ENCODE assay signal across 18 mouse cellular contexts in genomic region chrX:77219355-77219754, GRCm38 (mm10).
DNase-seq lines count a peak whose midpoint lies in the region; ATAC-seq and TF ChIP-seq lines count a peak whose summit lies in the region.
"Had no signal": no experiment of that assay in that cellular context is flagged by ENCODE, and none has a peak within 500 bp of the region (broad histone marks: within the 10 kb centered on the region; RNA-seq: fewer than 3 reads in every experiment).

No protein-coding gene starts in this region.

- ATAC-seq in hindbrain, postnatal 0 days = no peak
- ATAC-seq: intestine, embryonic 16.5 days had no signal

- no peak overlapping the region for H3K27ac ChIP-seq in hindbrain, postnatal 0 days
- H3K27ac ChIP-seq: embryonic facial prominence, embryonic 12.5 days; hindbrain, embryonic 10.5 days; kidney, postnatal 0 days; left cerebral cortex, adult 2 months had no signal

- H3K27me3 ChIP-seq in hindbrain, postnatal 0 days (ENCODE audit: insufficient read depth, low read length) = no peaks in the 10 kb centered on the region
- H3K27me3 ChIP-seq: embryonic facial prominence, embryonic 12.5 days had no signal

- TF ChIP-seq CTCF in hindbrain, postnatal 0 days (IDR thresholded peaks at IDR 0.05; ENCODE audit: low read depth) = no peak

- no peak overlapping the region for H3K4me3 ChIP-seq in hindbrain, postnatal 0 days (ENCODE audit: low read length)
- H3K4me3 ChIP-seq: embryonic facial prominence, embryonic 12.5 days; hindbrain, embryonic 10.5 days; left cerebral cortex, adult 2 months; megakaryocyte, embryonic 14.5 days had no signal

- WGBS in hindbrain, postnatal 0 days = 50% methylated on average over 6 of the region's 6 CpGs

- no peaks in the 10 kb centered on the region for H3K9me3 ChIP-seq in hindbrain, postnatal 0 days (ENCODE audit: low read length)
- H3K9me3 ChIP-seq: embryonic facial prominence, embryonic 12.5 days; hindbrain, embryonic 10.5 days had no signal

- H3K4me2 ChIP-seq in hindbrain, postnatal 0 days (ENCODE audit: low read depth, low read length) = no peak overlapping the region
- H3K4me2 ChIP-seq: embryonic facial prominence, embryonic 12.5 days; lung, embryonic 14.5 days had no signal

- peak; percentile 41 for DNase-seq in adrenal gland, adult 8-10 months
- no peak for DNase-seq in adrenal gland, postnatal 4 days (ENCODE audit: low spot score in 2 of 2)
- DNase-seq in layer of hippocampus, adult 9-11 months = peak; percentile 4
- DNase-seq in layer of hippocampus, adult 9-10 months (ENCODE audit: low spot score) = no peak
- peak; percentile 16 for DNase-seq in CD4-positive helper T cell, adult 2 months (ENCODE audit: low read depth, low spot score)
- DNase-seq in brain, embryonic 18.5 days (ENCODE audit: low read depth, low spot score) = peak; percentile 4
- DNase-seq in hindbrain, postnatal 0 days (ENCODE audit: low spot score) = no peak
- no peak for DNase-seq in heart, adult 11 months
- DNase-seq: cerebellum, postnatal 14 days; liver; lung, embryonic 14.5 days; thymus, postnatal 4 days had no signal

- H3K36me3 ChIP-seq in hindbrain, postnatal 0 days (ENCODE audit: insufficient read depth, low read length) = no peaks in the 10 kb centered on the region
- H3K36me3 ChIP-seq: embryonic facial prominence, embryonic 12.5 days; hindbrain, embryonic 10.5 days had no signal

- no peaks in the 10 kb centered on the region for H3K4me1 ChIP-seq in hindbrain, postnatal 0 days (ENCODE audit: insufficient read depth, low read length)
- H3K4me1 ChIP-seq: embryonic facial prominence, embryonic 12.5 days; hindbrain, embryonic 10.5 days; megakaryocyte, embryonic 14.5 days had no signal

- H3K9ac ChIP-seq in hindbrain, postnatal 0 days (replicated peaks; ENCODE audit: low read length) = no peak overlapping the region
- H3K9ac ChIP-seq: embryonic facial prominence, embryonic 12.5 days; lung, embryonic 14.5 days had no signal

Comparison
In these comparisons a context has a peak if more than half of its experiments do, and no peak if none do; other contexts are left out.
1. DNase-seq: peak in adrenal gland, adult 8-10 months (single experiment), layer of hippocampus, adult 9-11 months (single experiment), CD4-positive helper T cell, adult 2 months (single experiment) and brain, embryonic 18.5 days (single experiment); none in adrenal gland, postnatal 4 days (0 of 2), layer of hippocampus, adult 9-10 months (single experiment), hindbrain, postnatal 0 days (single experiment) and heart, adult 11 months (single experiment).